Mouse (Mus musculus) heart, embryonic 11.5 days (tissue): ENCODE data around the gene Thap8. TPM values are rescaled to one million over a fixed set of nuclear protein-coding genes. Genes with fewer than 3 reads are reported as not detected.

Experiments
- ATAC-seq: fragments of 200-750 bp; cut with Nextera tagmentation; replicated peaks from 2 replicates; pipeline ENCODE4 v1.8.0; 2017; ENCODE audit warnings: moderate library complexity; ENCODE audit not compliant: insufficient number of reproducible peaks, low FRiP score, low TSS enrichment
- H3K27ac ChIP-seq: fragments of 300-500 bp; sonication (generic); 2 replicates; pipeline ENCODE4 v1.5.1; 2014; ENCODE audit warnings: mild to moderate bottlenecking, low read depth, low read length
- H3K27me3 ChIP-seq: fragments of 300-500 bp; sonication (generic); 2 replicates; pipeline ENCODE4 v1.6.1; 2014; ENCODE audit warnings: mild to moderate bottlenecking, low read length, mixed read lengths; ENCODE audit not compliant: control insufficient read depth, insufficient read depth
- H3K36me3 ChIP-seq: fragments of 300-500 bp; sonication (generic); 2 replicates; pipeline ENCODE4 v1.6.1; 2014; ENCODE audit warnings: mild to moderate bottlenecking, low read length, moderate library complexity, mixed read lengths; ENCODE audit not compliant: control insufficient read depth, insufficient read depth
- H3K4me1 ChIP-seq: fragments of 300-500 bp; sonication (generic); 2 replicates; pipeline ENCODE4 v1.6.1; 2014; ENCODE audit warnings: low read length; ENCODE audit not compliant: control insufficient read depth, insufficient read depth
- H3K4me2 ChIP-seq: fragments of 300-500 bp; sonication (generic); 2 replicates; pipeline ENCODE4 v1.6.1; 2014; ENCODE audit warnings: mild to moderate bottlenecking, moderate library complexity
- H3K4me3 ChIP-seq: fragments of 300-500 bp; sonication (generic); 2 replicates; pipeline ENCODE4 v1.5.1; 2014; ENCODE audit warnings: low read depth, low read length
- H3K9ac ChIP-seq: fragments of 300-500 bp; sonication (generic); 2 replicates; pipeline ENCODE4 v1.6.1; 2014; ENCODE audit warnings: mild to moderate bottlenecking, low read depth, low read length, moderate library complexity
- H3K9me3 ChIP-seq: fragments of 300-500 bp; sonication (generic); replicated peaks from 2 replicates; pipeline ENCODE4 v1.6.1; 2016; ENCODE audit warnings: low read length; ENCODE audit not compliant: control insufficient read depth
- WGBS: fragments of 180-500 bp; shearing (Covaris S2); extraction: QIAGEN DNeasy Blood & Tissue Kit; methylation state at CpG from one replicate; pipeline ENCODE4 v1.1.7; 2014; ENCODE audit not compliant: insufficient replicate concordance; 5-methylcytosine and 5-hydroxymethylcytosine counted together
- polyA plus RNA-seq: library from polyadenylated mRNA; unstranded; fragments of >200 nt; fragmentation: Nextera tagmentation; extraction: Ambion mirVana; gene quantifications from 2 replicates; pipeline ENCODE4 v1.2.1, GENCODE M21; 2014

The Thap8 gene
- polyA plus RNA-seq, 1 experiment from 2014 or later = 0.20 TPM

DNA sequence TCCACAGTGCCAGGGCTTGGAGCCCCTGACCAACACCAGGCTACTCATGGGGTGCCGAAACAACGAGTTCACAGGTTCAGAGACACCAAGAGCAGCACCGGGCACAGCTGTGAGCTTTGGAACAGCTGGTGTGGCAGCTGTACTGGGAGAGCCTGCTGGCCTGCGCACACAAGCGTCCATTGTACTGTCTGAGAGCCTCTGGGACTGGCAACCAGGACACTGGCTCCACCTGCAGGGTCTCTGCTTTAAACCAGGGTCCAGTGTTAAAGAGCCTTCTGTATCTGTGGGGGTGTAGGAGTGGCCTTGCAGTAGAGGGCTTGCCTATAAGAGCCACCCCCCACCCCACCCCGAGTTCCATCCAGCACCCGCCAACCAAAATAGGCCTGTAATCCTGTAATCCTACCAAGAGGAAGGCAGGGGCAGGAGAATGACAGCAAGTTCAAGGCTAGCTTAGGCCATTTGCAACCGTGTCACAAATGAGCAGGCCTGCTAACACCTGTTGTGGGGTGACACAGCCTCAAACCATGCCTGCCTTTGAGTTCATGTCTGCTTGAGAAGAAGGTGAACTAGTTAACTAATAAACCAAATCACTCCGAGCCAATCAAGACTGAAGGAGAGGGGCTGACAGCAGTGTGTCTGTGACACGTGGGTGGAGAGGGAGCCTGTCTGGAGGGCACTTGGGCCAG lies 10.0 kb downstream of the Thap8 start:
- Histone ChIP-seq H3K27ac (no peak overlapping the region), H3K9me3 (no peaks in the 10 kb centered on the region), H3K4me2 (no peak overlapping the region), H3K4me3 (no peak overlapping the region), H3K27me3 (peaks cover 6% of the 10 kb centered on the region), H3K36me3 (no peaks in the 10 kb centered on the region), H3K4me1 (peaks cover 6% of the 10 kb centered on the region), H3K9ac (no peak overlapping the region)
- no peak for ATAC-seq
- 58% methylated on average over 10 of the region's 10 CpGs for WGBS

DNA sequence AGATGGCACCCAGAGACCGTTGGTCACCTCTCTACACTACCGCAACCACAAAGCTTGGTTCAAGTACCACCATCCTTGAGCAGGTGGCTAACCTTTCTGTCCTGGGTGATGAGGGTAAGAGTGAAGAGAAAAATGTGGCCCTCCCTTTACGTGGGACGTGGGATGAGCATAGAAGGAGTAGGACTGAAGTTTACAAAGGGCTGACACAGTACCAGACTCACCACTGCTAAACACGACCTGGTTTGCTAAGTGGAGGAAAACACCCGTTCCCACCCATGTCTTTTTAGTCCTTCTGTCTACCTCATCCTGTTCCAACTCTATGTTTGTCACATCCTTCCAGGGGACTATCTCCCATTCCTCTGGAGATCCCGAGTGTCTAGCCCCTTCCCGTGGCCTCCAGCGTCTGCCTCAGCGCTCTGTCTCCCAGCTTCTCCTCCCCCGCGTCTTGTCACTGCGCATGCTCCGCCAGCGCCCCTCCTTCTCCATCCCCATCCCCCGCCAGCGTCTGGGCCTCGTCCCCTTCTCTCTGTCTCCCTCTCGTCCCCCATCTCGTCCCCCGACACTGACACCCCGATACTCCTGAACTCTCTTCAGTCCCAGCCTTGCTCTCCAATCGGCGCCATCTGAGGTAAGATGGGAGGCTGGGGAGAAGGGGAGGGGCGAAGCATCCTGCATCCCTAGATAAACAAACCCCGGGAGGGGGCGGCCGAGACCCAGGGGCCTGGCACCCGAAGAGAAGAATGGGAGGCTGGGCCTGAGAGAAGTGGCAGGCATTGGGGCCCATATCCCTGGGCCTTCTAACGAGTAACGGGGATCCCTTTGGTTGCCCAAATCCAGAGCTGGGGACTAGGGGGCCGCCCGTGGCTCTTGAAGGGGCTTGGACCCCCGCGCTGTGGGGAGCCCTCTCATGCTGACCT lies 11.6 kb downstream of the Thap8 start, which contains the start of gene Clip3:
Clip3 (plus strand) TSS at position 514 of the 917 bp plus-strand sequence.
- Histone ChIP-seq H3K9me3 (no peaks in the 10 kb centered on the region), H3K27me3 (peaks cover 6% of the 10 kb centered on the region), H3K4me1 (peaks cover 6% of the 10 kb centered on the region), H3K4me3 (peak within 1 kb of the TSS; percentile 63), H3K27ac (peak within 1 kb of the TSS; percentile 10; the same call in 1 of the 2 replicates), H3K9ac (peak within 1 kb of the TSS; percentile 56), H3K4me2 (peak within 1 kb of the TSS; percentile 69), H3K36me3 (no peaks in the 10 kb centered on the region; the same call in 1 of the 2 replicates)
- ATAC-seq = peak; percentile 39; the same call in 1 of the 2 replicates
- 9% methylated on average over 35 of the region's 35 CpGs for WGBS

DNA sequence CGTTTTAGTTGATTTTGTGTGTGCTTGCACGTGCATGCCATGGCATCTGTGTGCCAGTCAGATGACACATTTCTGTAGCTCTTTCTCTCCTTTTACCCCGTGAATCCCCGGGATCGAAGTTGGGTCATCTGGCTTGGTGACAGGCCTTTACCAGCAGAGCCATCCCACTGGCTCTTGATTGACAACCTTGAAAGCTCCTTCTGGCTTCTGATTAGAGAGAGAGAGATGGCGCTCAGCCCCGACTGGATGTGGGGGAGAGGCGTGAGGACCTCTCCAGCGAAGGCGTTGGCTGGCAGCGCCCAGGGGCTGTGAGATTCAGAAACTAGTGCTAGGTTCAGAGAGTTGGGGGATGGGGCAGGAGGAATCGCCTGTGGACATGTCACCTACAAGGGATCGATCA lies 13.9 kb downstream of the Thap8 start:
- Histone ChIP-seq H3K4me1 (peaks cover 6% of the 10 kb centered on the region), H3K4me2 (no peak overlapping the region), H3K9me3 (no peaks in the 10 kb centered on the region), H3K9ac (no peak overlapping the region), H3K4me3 (no peak overlapping the region), H3K36me3 (peaks cover 3% of the 10 kb centered on the region; the same call in 1 of the 2 replicates), H3K27me3 (0 out of 2 replicates have a peak, but pooled peaks cover 3% of the 10 kb centered on the region), H3K27ac (no peak overlapping the region)
- WGBS = 65% methylated on average over 13 of the region's 13 CpGs
- no peak for ATAC-seq

DNA sequence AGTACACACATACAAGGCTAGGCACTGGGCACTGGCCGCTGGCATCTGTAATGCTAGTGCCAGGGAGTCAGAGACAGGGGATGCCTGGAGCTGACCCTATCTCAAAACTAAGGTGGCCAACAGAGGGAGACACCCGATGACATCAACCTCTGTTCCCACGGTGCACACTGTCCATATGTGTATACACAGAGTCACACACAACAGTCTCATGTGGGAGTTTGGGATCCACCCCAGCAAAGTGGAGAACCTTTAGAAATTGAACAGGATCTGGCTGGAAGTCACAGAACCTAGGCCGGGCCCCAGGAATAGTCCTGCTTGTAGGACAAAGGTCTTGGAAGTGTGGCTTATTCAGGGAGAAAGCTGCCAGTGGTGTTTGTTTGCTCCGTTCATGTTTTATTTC lies 14.4 kb downstream of the Thap8 start:
- Histone ChIP-seq H3K36me3 (peaks cover 3% of the 10 kb centered on the region; the same call in 1 of the 2 replicates), H3K4me1 (peaks cover 6% of the 10 kb centered on the region), H3K9ac (no peak overlapping the region), H3K4me3 (no peak overlapping the region), H3K4me2 (no peak overlapping the region), H3K27me3 (0 out of 2 replicates have a peak, but pooled peaks cover 2% of the 10 kb centered on the region), H3K27ac (no peak overlapping the region), H3K9me3 (no peaks in the 10 kb centered on the region)
- no peak for ATAC-seq
- WGBS = 76% methylated on average over 5 of the region's 5 CpGs

DNA sequence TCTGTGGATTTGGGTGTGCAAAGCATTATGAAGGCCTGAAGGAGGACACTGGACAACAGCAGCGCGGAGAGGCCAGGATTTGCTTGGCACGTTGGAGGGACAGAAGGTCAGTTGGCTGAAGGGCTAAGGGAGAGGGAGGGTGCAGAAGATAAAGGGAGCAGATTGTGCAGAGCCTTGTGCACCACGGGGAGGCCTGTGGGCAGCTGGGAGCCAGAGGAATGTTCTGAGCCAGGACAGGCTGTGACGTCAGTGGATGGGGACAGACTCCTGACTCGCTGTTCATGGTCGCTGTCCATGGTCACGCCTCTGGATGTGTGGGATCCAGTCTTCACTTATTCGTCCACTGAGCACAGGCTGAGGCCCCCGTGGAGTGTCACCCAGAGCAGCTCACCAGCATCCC lies 15.2 kb downstream of the Thap8 start:
- Histone ChIP-seq H3K4me3 (no peak overlapping the region), H3K27ac (no peak overlapping the region), H3K36me3 (peaks cover 3% of the 10 kb centered on the region; the same call in 1 of the 2 replicates), H3K27me3 (no peaks in the 10 kb centered on the region), H3K9ac (no peak overlapping the region), H3K9me3 (no peaks in the 10 kb centered on the region), H3K4me1 (peaks cover 6% of the 10 kb centered on the region), H3K4me2 (no peak overlapping the region)
- ATAC-seq = no peak; the same call in 1 of the 2 replicates
- 37% methylated on average over 10 of the region's 10 CpGs for WGBS

DNA sequence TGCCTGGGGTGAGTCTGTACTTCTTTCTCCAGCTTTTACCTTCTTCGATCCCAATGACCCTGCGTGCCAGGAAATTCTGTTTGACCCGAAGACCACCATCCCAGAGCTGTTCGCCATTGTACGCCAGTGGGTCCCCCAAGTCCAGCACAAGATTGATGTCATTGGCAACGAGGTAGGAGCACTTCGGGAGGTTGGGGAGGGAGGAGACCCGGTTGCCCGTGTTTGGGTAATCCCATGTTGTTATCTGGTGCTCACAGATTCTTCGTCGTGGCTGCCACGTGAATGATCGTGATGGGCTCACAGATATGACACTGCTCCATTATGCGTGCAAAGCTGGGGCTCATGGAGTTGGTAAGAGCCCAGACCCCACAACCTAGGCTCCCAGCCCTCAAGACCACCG lies 16.9 kb downstream of the Thap8 start:
- Histone ChIP-seq H3K4me2 (no peak overlapping the region), H3K4me1 (0 out of 2 replicates have a peak, but pooled peaks cover 3% of the 10 kb centered on the region), H3K27ac (no peak overlapping the region), H3K9ac (no peak overlapping the region), H3K36me3 (peaks cover 3% of the 10 kb centered on the region; the same call in 1 of the 2 replicates), H3K4me3 (no peak overlapping the region), H3K9me3 (no peaks in the 10 kb centered on the region), H3K27me3 (no peaks in the 10 kb centered on the region)
- WGBS = 82% methylated on average over 15 of the region's 15 CpGs
- no peak for ATAC-seq

DNA sequence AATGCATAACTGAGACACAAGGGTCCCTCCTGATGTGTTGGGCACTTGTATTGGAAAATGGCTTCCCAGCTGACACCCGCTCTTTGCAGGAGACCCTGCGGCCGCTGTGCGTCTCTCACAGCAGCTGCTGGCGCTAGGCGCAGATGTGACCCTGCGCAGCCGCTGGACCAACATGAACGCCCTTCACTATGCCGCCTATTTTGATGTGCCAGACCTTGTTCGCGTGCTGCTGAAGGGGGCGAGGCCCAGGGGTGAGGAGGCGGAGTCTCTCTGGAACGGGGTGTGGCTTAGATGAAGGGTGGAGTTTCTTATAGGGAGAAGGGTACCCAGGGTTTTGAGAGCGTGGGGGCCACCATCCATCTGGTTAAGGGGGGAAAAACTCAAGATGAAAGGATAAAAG lies 17.4 kb downstream of the Thap8 start:
- Histone ChIP-seq H3K9ac (no peak overlapping the region), H3K4me3 (no peak overlapping the region), H3K27me3 (no peaks in the 10 kb centered on the region), H3K27ac (no peak overlapping the region), H3K4me1 (no peaks in the 10 kb centered on the region), H3K9me3 (no peaks in the 10 kb centered on the region), H3K36me3 (peaks cover 3% of the 10 kb centered on the region; the same call in 1 of the 2 replicates), H3K4me2 (no peak overlapping the region)
- no peak for ATAC-seq
- 75% methylated on average over 16 of the region's 16 CpGs for WGBS

DNA sequence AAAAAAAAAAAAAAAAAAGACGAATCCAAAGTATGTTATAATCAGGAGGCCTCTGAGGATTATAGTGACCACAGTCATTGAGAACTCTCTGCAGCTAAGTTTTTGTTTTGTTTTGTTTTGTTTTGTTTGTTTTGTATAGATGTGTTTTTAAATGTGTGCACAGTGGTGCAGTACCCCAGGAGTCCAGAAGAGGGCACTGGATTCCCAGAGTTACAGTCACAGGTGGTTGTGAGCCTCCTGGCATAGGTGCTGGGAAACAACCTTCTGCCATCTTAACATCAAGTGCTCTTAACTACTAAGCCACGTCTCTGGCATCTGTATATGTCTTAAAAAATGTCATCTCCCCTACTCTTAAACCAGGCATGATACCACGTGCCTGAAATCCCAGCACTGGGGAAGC lies 21.0 kb downstream of the Thap8 start:
- no peak overlapping the region for H3K4me3 ChIP-seq
- H3K4me1 ChIP-seq = no peaks in the 10 kb centered on the region
- H3K4me2 ChIP-seq = no peak overlapping the region
- 42% methylated on average over 3 of the region's 3 CpGs for WGBS
- no peak overlapping the region for H3K9ac ChIP-seq
- H3K9me3 ChIP-seq = no peaks in the 10 kb centered on the region
- H3K27me3 ChIP-seq = no peaks in the 10 kb centered on the region
- no peak overlapping the region for H3K27ac ChIP-seq
- peaks cover 8% of the 10 kb centered on the region for H3K36me3 ChIP-seq
- no peak for ATAC-seq
